Mouse (Mus musculus): Measurements from ENCODE around the gene Efna2. TPM values are rescaled to one million over a fixed set of nuclear protein-coding genes. Genes with fewer than 3 reads are reported as not detected.

Gene Efna2
- polyA plus RNA-seq, 1 experiment from 2014 or later = 50.7 TPM

GRCm38 (mm10) chr10:80140666-80141035 is 38.6 kb upstream of the Efna2 start, which contains the start of gene Cbarp:
Gene Cbarp, minus strand, starts transcription at chr10:80140835.
- 73% methylated on average over 10 of the region's 10 CpGs for WGBS
- H3K9me3 ChIP-seq (ENCODE audit: control insufficient read depth, low read length) = no peaks in the 10 kb centered on the region
- peaks cover 25% of the 10 kb centered on the region for H3K4me1 ChIP-seq (replicated peaks; ENCODE audit: control insufficient read depth, insufficient read depth, low read length)

GRCm38 (mm10) chr10:80141243-80141642 is 38.0 kb upstream of the Efna2 start:
- Histone ChIP-seq H3K27ac (ENCODE audit: low read depth, low read length) (peak overlapping the region; percentile 13), H3K27me3 (ENCODE audit: control insufficient read depth, insufficient read depth, low read length) (peaks cover 9% of the 10 kb centered on the region), H3K4me2 (ENCODE audit: low read depth, low read length, severe bottlenecking) (peak overlapping the region; percentile 97), H3K36me3 (ENCODE audit: control insufficient read depth, insufficient read depth, low read length) (peaks cover 3% of the 10 kb centered on the region; the same call in 1 of the 2 replicates), H3K4me1 (replicated peaks; ENCODE audit: control insufficient read depth, insufficient read depth, low read length) (peaks cover 29% of the 10 kb centered on the region), H3K4me3 (ENCODE audit: low read depth, low read length) (peak overlapping the region; percentile 67), H3K9ac (ENCODE audit: low read length) (peak overlapping the region; percentile 27; the same call in 1 of the 2 replicates), H3K9me3 (ENCODE audit: control insufficient read depth, low read length) (no peaks in the 10 kb centered on the region)
- peak; percentile 97 for DNase-seq (ENCODE audit: low spot score)
- ATAC-seq (replicated peaks; ENCODE audit: low FRiP score) = peak; percentile 65
- under 1% methylated on average over 29 of the region's 29 CpGs for WGBS

More at GRCm38 (mm10) chr10:80140666-80141035, 38.6 kb upstream of the Efna2 start, which contains the start of gene Cbarp:
- Histone ChIP-seq H3K27ac (ENCODE audit: low read depth, low read length) (peak within 1 kb of the TSS; percentile 13), H3K27me3 (ENCODE audit: control insufficient read depth, insufficient read depth, low read length) (peaks cover 9% of the 10 kb centered on the region), H3K4me3 (ENCODE audit: low read depth, low read length) (peak within 1 kb of the TSS; percentile 79), H3K9ac (ENCODE audit: low read length) (peak within 1 kb of the TSS; percentile 27; the same call in 1 of the 2 replicates), H3K36me3 (ENCODE audit: control insufficient read depth, insufficient read depth, low read length) (peaks cover 3% of the 10 kb centered on the region; the same call in 1 of the 2 replicates), H3K4me2 (ENCODE audit: low read depth, low read length, severe bottlenecking) (peak within 1 kb of the TSS; percentile 97)
- no peak for DNase-seq (ENCODE audit: low spot score)
- no peak for ATAC-seq (replicated peaks; ENCODE audit: low FRiP score)

GRCm38 (mm10) chr10:80141786-80142529 is 37.3 kb upstream of the Efna2 start:
- DNase-seq (ENCODE audit: low spot score) = peak; percentile 95
- WGBS = 1% methylated on average over 43 of the region's 43 CpGs
- H3K4me1 ChIP-seq (replicated peaks; ENCODE audit: control insufficient read depth, insufficient read depth, low read length) = peaks cover 25% of the 10 kb centered on the region

GRCm38 (mm10) chr10:80142530-80142925 is 36.8 kb upstream of the Efna2 start:
- Histone ChIP-seq H3K27me3 (ENCODE audit: control insufficient read depth, insufficient read depth, low read length) (no peaks in the 10 kb centered on the region), H3K4me1 (replicated peaks; ENCODE audit: control insufficient read depth, insufficient read depth, low read length) (peaks cover 20% of the 10 kb centered on the region), H3K9me3 (ENCODE audit: control insufficient read depth, low read length) (no peaks in the 10 kb centered on the region), H3K4me2 (ENCODE audit: low read depth, low read length, severe bottlenecking) (peak overlapping the region; percentile 97), H3K4me3 (ENCODE audit: low read depth, low read length) (peak overlapping the region; percentile 67), H3K36me3 (ENCODE audit: control insufficient read depth, insufficient read depth, low read length) (peaks cover 3% of the 10 kb centered on the region; the same call in 1 of the 2 replicates), H3K27ac (ENCODE audit: low read depth, low read length) (no peak overlapping the region), H3K9ac (ENCODE audit: low read length) (peak overlapping the region; percentile 85)
- DNase-seq (ENCODE audit: low spot score) (no peak), ATAC-seq (replicated peaks; ENCODE audit: low FRiP score) (no peak; the same call in 1 of the 2 replicates)
- WGBS = under 1% methylated on average over 15 of the region's 15 CpGs

More at GRCm38 (mm10) chr10:80141786-80142529, 37.3 kb upstream of the Efna2 start:
- H3K27ac ChIP-seq (ENCODE audit: low read depth, low read length) = 0 out of 2 replicates have a peak overlapping the region, but pooled peaks have one; percentile 2
- H3K4me2 ChIP-seq (ENCODE audit: low read depth, low read length, severe bottlenecking) = peak overlapping the region; percentile 97
- H3K36me3 ChIP-seq (ENCODE audit: control insufficient read depth, insufficient read depth, low read length) = peaks cover 3% of the 10 kb centered on the region; the same call in 1 of the 2 replicates
- peak overlapping the region; percentile 85 for H3K9ac ChIP-seq (ENCODE audit: low read length)
- peaks cover 4% of the 10 kb centered on the region for H3K27me3 ChIP-seq (ENCODE audit: control insufficient read depth, insufficient read depth, low read length)
- H3K4me3 ChIP-seq (ENCODE audit: low read depth, low read length) = peak overlapping the region; percentile 67
- H3K9me3 ChIP-seq (ENCODE audit: control insufficient read depth, low read length) = no peaks in the 10 kb centered on the region
- peak; percentile 82 for ATAC-seq (replicated peaks; ENCODE audit: low FRiP score)

- Histone ChIP-seq H3K36me3 (ENCODE audit: control insufficient read depth, insufficient read depth, low read length) (peaks cover 3% of the 10 kb centered on the region; the same call in 1 of the 2 replicates), H3K9ac (ENCODE audit: low read length) (no peak overlapping the region), H3K4me3 (ENCODE audit: low read depth, low read length) (0 out of 2 replicates have a peak overlapping the region, but pooled peaks have one; percentile 3), H3K27me3 (ENCODE audit: control insufficient read depth, insufficient read depth, low read length) (no peaks in the 10 kb centered on the region), H3K4me1 (replicated peaks; ENCODE audit: control insufficient read depth, insufficient read depth, low read length) (peaks cover 18% of the 10 kb centered on the region), H3K4me2 (ENCODE audit: low read depth, low read length, severe bottlenecking) (no peak overlapping the region), H3K27ac (ENCODE audit: low read depth, low read length) (no peak overlapping the region), H3K9me3 (ENCODE audit: control insufficient read depth, low read length) (no peaks in the 10 kb centered on the region)
- ATAC-seq (replicated peaks; ENCODE audit: low FRiP score) = no peak
- DNase-seq (ENCODE audit: low spot score) = no peak
- 92% methylated on average over 7 of the region's 7 CpGs for WGBS
Measured at GRCm38 (mm10) chr10:80143664-80144063, 35.6 kb upstream of the Efna2 start.

GRCm38 (mm10) chr10:80144159-80144558 is 35.1 kb upstream of the Efna2 start:
- Histone ChIP-seq H3K27ac (ENCODE audit: low read depth, low read length) (no peak overlapping the region), H3K4me2 (ENCODE audit: low read depth, low read length, severe bottlenecking) (no peak overlapping the region), H3K4me1 (replicated peaks; ENCODE audit: control insufficient read depth, insufficient read depth, low read length) (peaks cover 18% of the 10 kb centered on the region), H3K9ac (ENCODE audit: low read length) (no peak overlapping the region; the same call in 1 of the 2 replicates), H3K36me3 (ENCODE audit: control insufficient read depth, insufficient read depth, low read length) (peaks cover 3% of the 10 kb centered on the region; the same call in 1 of the 2 replicates), H3K4me3 (ENCODE audit: low read depth, low read length) (no peak overlapping the region), H3K27me3 (ENCODE audit: control insufficient read depth, insufficient read depth, low read length) (no peaks in the 10 kb centered on the region), H3K9me3 (ENCODE audit: control insufficient read depth, low read length) (no peaks in the 10 kb centered on the region)
- ATAC-seq (replicated peaks; ENCODE audit: low FRiP score) = no peak
- DNase-seq (ENCODE audit: low spot score) = no peak
- WGBS = 92% methylated on average over 12 of the region's 12 CpGs

GRCm38 (mm10) chr10:80144864-80145838 is 34.1 kb upstream of the Efna2 start:
- Histone ChIP-seq H3K27me3 (ENCODE audit: control insufficient read depth, insufficient read depth, low read length) (no peaks in the 10 kb centered on the region), H3K9ac (ENCODE audit: low read length) (no peak overlapping the region), H3K4me2 (ENCODE audit: low read depth, low read length, severe bottlenecking) (no peak overlapping the region), H3K9me3 (ENCODE audit: control insufficient read depth, low read length) (no peaks in the 10 kb centered on the region), H3K27ac (ENCODE audit: low read depth, low read length) (no peak overlapping the region), H3K36me3 (ENCODE audit: control insufficient read depth, insufficient read depth, low read length) (peaks cover 3% of the 10 kb centered on the region; the same call in 1 of the 2 replicates), H3K4me3 (ENCODE audit: low read depth, low read length) (no peak overlapping the region), H3K4me1 (replicated peaks; ENCODE audit: control insufficient read depth, insufficient read depth, low read length) (peaks cover 16% of the 10 kb centered on the region)
- WGBS = 76% methylated on average over 20 of the region's 20 CpGs
- DNase-seq (ENCODE audit: low spot score) = peak; percentile 91
- no peak for ATAC-seq (replicated peaks; ENCODE audit: low FRiP score)

GRCm38 (mm10) chr10:80145896-80146295 is 33.4 kb upstream of the Efna2 start:
- ATAC-seq (replicated peaks; ENCODE audit: low FRiP score) (no peak), DNase-seq (ENCODE audit: low spot score) (peak; percentile 63)
- whole genome bisulfite sequencing = 87% methylated on average over 6 of the region's 6 CpGs
- Histone ChIP-seq H3K9me3 (ENCODE audit: control insufficient read depth, low read length) (no peaks in the 10 kb centered on the region), H3K4me2 (ENCODE audit: low read depth, low read length, severe bottlenecking) (no peak overlapping the region), H3K27me3 (ENCODE audit: control insufficient read depth, insufficient read depth, low read length) (no peaks in the 10 kb centered on the region), H3K4me1 (replicated peaks; ENCODE audit: control insufficient read depth, insufficient read depth, low read length) (peaks cover 16% of the 10 kb centered on the region), H3K4me3 (ENCODE audit: low read depth, low read length) (no peak overlapping the region), H3K9ac (ENCODE audit: low read length) (no peak overlapping the region), H3K36me3 (ENCODE audit: control insufficient read depth, insufficient read depth, low read length) (peaks cover 3% of the 10 kb centered on the region; the same call in 1 of the 2 replicates), H3K27ac (ENCODE audit: low read depth, low read length) (no peak overlapping the region)

Measured in forebrain, embryonic 11.5 days (tissue).